In genomic region chr5:21373180-21373518, GRCm38 (mm10) we compare ENCODE assay signal across 7 mouse cellular contexts. TPM values are rescaled to one million over a fixed set of nuclear protein-coding genes. Genes with fewer than 3 reads are reported as not detected.
DNase-seq lines count a peak whose midpoint lies in the region; ATAC-seq and TF ChIP-seq lines count a peak whose summit lies in the region.

No protein-coding gene starts in this region.

- peak overlapping the region; percentile 85; the same call in 1 of the 2 replicates for H3K27ac ChIP-seq in forebrain, embryonic 10.5 days
- H3K27ac ChIP-seq in limb, embryonic 10.5 days = no peak overlapping the region
- no peak overlapping the region for H3K27ac ChIP-seq in neural tube, embryonic 14.5 days (ENCODE audit: low read depth, low read length)

- peaks cover 17% of the 10 kb centered on the region for H3K27me3 ChIP-seq in forebrain, embryonic 10.5 days (ENCODE audit: poor library complexity, severe bottlenecking)
- H3K27me3 ChIP-seq in limb, embryonic 10.5 days (ENCODE audit: low read depth, poor library complexity, severe bottlenecking) = peaks cover 50% of the 10 kb centered on the region
- no peaks in the 10 kb centered on the region; the same call in 1 of the 2 replicates for H3K27me3 ChIP-seq in neural tube, embryonic 14.5 days (ENCODE audit: control insufficient read depth, insufficient read depth, low read length)

- no peak for TF ChIP-seq POLR2A in lung, adult 2 months (IDR thresholded peaks at IDR 0.05; ENCODE audit: borderline replicate concordance, extremely low read depth, low read depth, low read length)

- peak overlapping the region; percentile 64 for H3K9ac ChIP-seq in neural tube, embryonic 14.5 days (replicated peaks; ENCODE audit: low read depth, low read length)

- 50% methylated on average over 7 of the region's 7 CpGs for WGBS in lung, adult 2 months
- 74% methylated on average over 7 of the region's 7 CpGs for WGBS in forebrain, embryonic 10.5 days
- WGBS in limb, embryonic 10.5 days = 74% methylated on average over 7 of the region's 7 CpGs
- 68% methylated on average over 7 of the region's 7 CpGs for WGBS in neural tube, embryonic 14.5 days

- peak overlapping the region; percentile 52 for H3K4me3 ChIP-seq in lung, adult 2 months (replicated peaks; ENCODE audit: extremely low read depth, low read depth, low read length)
- peak overlapping the region; percentile 66 for H3K4me3 ChIP-seq in forebrain, embryonic 10.5 days
- H3K4me3 ChIP-seq in limb, embryonic 10.5 days = peak overlapping the region; percentile 60
- H3K4me3 ChIP-seq in neural tube, embryonic 14.5 days (ENCODE audit: low read depth, low read length) = peak overlapping the region; percentile 41

- DNase-seq in lung, adult 2 months = no peak
- no peak for DNase-seq in lung, postnatal 25 days (ENCODE audit: low spot score)
- DNase-seq in forebrain, embryonic 10.5 days (ENCODE audit: extremely low spot score, low spot score) = no peak
- DNase-seq in limb, embryonic 10.5 days (ENCODE audit: low spot score) = no peak
- DNase-seq in spleen, postnatal 36 days (ENCODE audit: low spot score in 2 of 2) = no peak
- DNase-seq in right cerebral cortex, adult 18-20 months = no peak

- TF ChIP-seq CTCF in lung, adult 2 months (IDR thresholded peaks at IDR 0.05; ENCODE audit: insufficient read depth, low read length) = no peak

- no peaks in the 10 kb centered on the region for H3K9me3 ChIP-seq in forebrain, embryonic 10.5 days
- no peaks in the 10 kb centered on the region for H3K9me3 ChIP-seq in limb, embryonic 10.5 days (replicated peaks)
- H3K9me3 ChIP-seq in neural tube, embryonic 14.5 days (ENCODE audit: control insufficient read depth, low read length) = no peaks in the 10 kb centered on the region

- no peaks in the 10 kb centered on the region for H3K4me1 ChIP-seq in lung, adult 2 months (ENCODE audit: control insufficient read depth, insufficient read depth, low read length)
- H3K4me1 ChIP-seq in forebrain, embryonic 10.5 days = peaks cover 21% of the 10 kb centered on the region
- peaks cover 8% of the 10 kb centered on the region for H3K4me1 ChIP-seq in limb, embryonic 10.5 days
- no peaks in the 10 kb centered on the region for H3K4me1 ChIP-seq in neural tube, embryonic 14.5 days (ENCODE audit: control insufficient read depth, insufficient read depth, low read length)

- ATAC-seq in neural tube, embryonic 14.5 days (ENCODE audit: low read depth) = no peak

- peak overlapping the region; percentile 89 for H3K4me2 ChIP-seq in neural tube, embryonic 14.5 days (ENCODE audit: low read depth, low read length)

- H3K36me3 ChIP-seq in forebrain, embryonic 10.5 days (replicated peaks) = no peaks in the 10 kb centered on the region
- no peaks in the 10 kb centered on the region for H3K36me3 ChIP-seq in limb, embryonic 10.5 days
- H3K36me3 ChIP-seq in neural tube, embryonic 14.5 days (ENCODE audit: control insufficient read depth, insufficient read depth, low read length) = no peaks in the 10 kb centered on the region

RNA-seq across cellular contexts. Expression of gene Fgl2, which starts 0.7 kb away (rescaled TPM):
- polyA plus RNA-seq in lung, adult 2 months (2012; rRNA removed) = 11.8 and 12.6 TPM in 2 replicates
- 0.98 and 1.1 TPM in 2 replicates for polyA plus RNA-seq in forebrain, embryonic 10.5 days (2016; fragmentation: Nextera tagmentation; extraction: Ambion mirVana)
- polyA plus RNA-seq in limb, embryonic 10.5 days (2016; fragmentation: Nextera tagmentation; extraction: Ambion mirVana) = 0.11 and 0.20 TPM in 2 replicates
- 5.1 and 7.3 TPM in 2 replicates for polyA plus RNA-seq in neural tube, embryonic 14.5 days (2014; fragmentation: Nextera tagmentation; extraction: Ambion mirVana)

RNA-seq across cellular contexts. Expression of gene Ccdc146, which starts 51.3 kb away (rescaled TPM):
- 0.97 and 1.3 TPM in 2 replicates for polyA plus RNA-seq in lung, adult 2 months (2012; rRNA removed)
- 0.07 TPM in 1 of 2 replicates, not detected in the other for polyA plus RNA-seq in forebrain, embryonic 10.5 days (2016; fragmentation: Nextera tagmentation; extraction: Ambion mirVana)
- polyA plus RNA-seq in limb, embryonic 10.5 days (2016; fragmentation: Nextera tagmentation; extraction: Ambion mirVana) = not detected in 2 replicates
- 0.27 and 0.99 TPM in 2 replicates for polyA plus RNA-seq in neural tube, embryonic 14.5 days (2014; fragmentation: Nextera tagmentation; extraction: Ambion mirVana)

RNA-seq across cellular contexts. Expression of gene Fam185a, which starts 51.6 kb away (rescaled TPM):
- 1.2 TPM in 2 replicates for polyA plus RNA-seq in lung, adult 2 months (2012; rRNA removed)
- 6.1 and 7.1 TPM in 2 replicates for polyA plus RNA-seq in forebrain, embryonic 10.5 days (2016; fragmentation: Nextera tagmentation; extraction: Ambion mirVana)
- 6.9 and 8.1 TPM in 2 replicates for polyA plus RNA-seq in limb, embryonic 10.5 days (2016; fragmentation: Nextera tagmentation; extraction: Ambion mirVana)
- 8.3 and 9.4 TPM in 2 replicates for polyA plus RNA-seq in neural tube, embryonic 14.5 days (2014; fragmentation: Nextera tagmentation; extraction: Ambion mirVana)
